Mouse (Mus musculus) thymus, adult 2 months (tissue): ENCODE results near the gene Mindy1. TPM values are rescaled to one million over a fixed set of nuclear protein-coding genes. Genes with fewer than 3 reads are reported as not detected.
"Not testable (repeated sequence)": the region's sequence is repeated elsewhere in the genome, so short reads cannot be mapped to it uniquely, and the experiment has no call there.

Source experiments
- DNase-seq: peaks from one replicate; pipeline ENCODE4 v3.0.0; 2021
- H3K27ac ChIP-seq: fragments of 200-500 bp; 2 replicates; pipeline ENCODE4 v1.5.1; 2012; ENCODE audit warnings: low read length, control low read depth; ENCODE audit not compliant: control insufficient read depth, insufficient read depth
- H3K27me3 ChIP-seq: fragments of 200-500 bp; 2 replicates; pipeline ENCODE4 v1.6.1; 2012; ENCODE audit warnings: mild to moderate bottlenecking, low read length, moderate library complexity, mixed read lengths; ENCODE audit not compliant: control insufficient read depth, insufficient read depth
- H3K36me3 ChIP-seq: fragments of 200-500 bp; 2 replicates; pipeline ENCODE4 v1.6.1; 2012; ENCODE audit warnings: mild to moderate bottlenecking, low read length, moderate library complexity; ENCODE audit not compliant: control insufficient read depth, insufficient read depth
- H3K4me1 ChIP-seq: fragments of 200-500 bp; replicated peaks from 2 replicates; pipeline ENCODE4 v1.6.1; 2012; ENCODE audit warnings: low read length; ENCODE audit not compliant: control insufficient read depth, insufficient read depth
- H3K4me3 ChIP-seq: fragments of 200-500 bp; 2 replicates; pipeline ENCODE4 v1.5.1; 2012; ENCODE audit warnings: mild to moderate bottlenecking, low read length, control low read depth, moderate library complexity; ENCODE audit not compliant: control insufficient read depth, insufficient read depth
- CTCF ChIP-seq: fragments of 200-500 bp; IDR thresholded peaks from 2 replicates; pipeline ENCODE4 v1.5.1; 2012; ENCODE audit warnings: mild to moderate bottlenecking, control low read depth, low read length, moderate library complexity, borderline replicate concordance; ENCODE audit not compliant: control insufficient read depth, poor library complexity, insufficient read depth; ENCODE audit errors: extremely low read depth
- POLR2A ChIP-seq: fragments of 200-500 bp; IDR thresholded peaks from 2 replicates; pipeline ENCODE4 v1.6.1; 2012; ENCODE audit warnings: mild to moderate bottlenecking, low read length, control low read depth, moderate library complexity; ENCODE audit not compliant: control insufficient read depth, poor library complexity, insufficient read depth; ENCODE audit errors: extremely low read depth
- WGBS: fragments of 180-500 bp; shearing (Covaris S2); methylation state at CpG from one replicate; pipeline ENCODE4 v1.1.7; 2018; 5-methylcytosine and 5-hydroxymethylcytosine counted together
- polyA plus RNA-seq: library from polyadenylated mRNA; depleted of rRNA; stranded (reverse); fragments of >200 nt; gene quantifications from 2 replicates; pipeline ENCODE4 v1.2.3, GENCODE M21; 2012; rRNA removed

The Mindy1 gene
- polyA plus RNA-seq, 1 experiment: 50.4 TPM

DNA sequence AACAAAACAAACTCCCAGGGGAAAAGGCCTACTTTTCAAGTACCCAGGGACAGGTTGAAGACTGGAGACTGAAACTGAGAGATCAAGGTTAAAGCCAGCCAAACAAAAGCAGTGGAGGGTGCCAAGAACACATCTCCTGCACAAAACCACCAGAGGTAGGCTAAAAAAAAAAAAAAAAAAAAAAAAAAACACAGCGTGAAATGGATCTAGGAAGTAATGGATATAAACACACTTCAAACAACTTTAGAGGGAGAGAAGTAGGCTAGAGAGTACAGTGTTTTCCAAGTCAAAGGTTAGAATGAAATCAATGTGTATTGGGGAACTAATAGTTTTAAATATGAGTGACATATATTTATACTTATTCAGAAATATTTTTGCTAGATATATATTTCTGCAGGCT lies 50.4 kb downstream of the Mindy1 start:
- no peak for TF ChIP-seq POLR2A
- TF ChIP-seq CTCF: no peak
- Histone ChIP-seq H3K27ac (no peak overlapping the region), H3K4me1 (no peaks in the 10 kb centered on the region), H3K36me3 (peaks cover 43% of the 10 kb centered on the region), H3K4me3 (no peak overlapping the region), H3K27me3 (no peaks in the 10 kb centered on the region)
- WGBS: 75% methylated on average over 1 of the region's 1 CpGs
- no peak for DNase-seq

DNA sequence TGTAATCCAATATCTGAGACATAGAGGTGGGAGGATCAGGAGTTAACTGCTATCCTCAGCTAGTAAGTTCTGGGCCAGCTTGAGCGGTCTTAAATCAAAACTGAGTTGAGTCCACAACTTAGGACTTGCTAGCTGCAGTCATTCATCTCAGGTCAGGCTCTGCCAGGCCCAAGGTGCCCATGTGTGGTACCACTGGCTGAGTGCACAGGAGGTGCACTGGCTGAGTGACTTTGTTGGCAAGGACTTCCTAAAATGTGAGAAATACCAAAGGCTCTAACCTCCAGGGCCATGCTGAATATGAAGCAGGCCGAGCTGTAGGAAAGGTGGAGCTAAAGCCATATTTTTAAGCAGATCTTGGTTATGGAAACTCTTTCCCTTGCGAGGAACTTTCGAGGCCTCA lies 56.2 kb downstream of the Mindy1 start:
- H3K27ac ChIP-seq: no peak overlapping the region
- no peak for DNase-seq
- no peaks in the 10 kb centered on the region for H3K27me3 ChIP-seq
- peaks cover 60% of the 10 kb centered on the region for H3K36me3 ChIP-seq
- no peak overlapping the region for H3K4me3 ChIP-seq
- H3K4me1 ChIP-seq: no peaks in the 10 kb centered on the region
- WGBS: 97% methylated on average over 4 of the region's 4 CpGs
- TF ChIP-seq POLR2A: no peak
- no peak for TF ChIP-seq CTCF

DNA sequence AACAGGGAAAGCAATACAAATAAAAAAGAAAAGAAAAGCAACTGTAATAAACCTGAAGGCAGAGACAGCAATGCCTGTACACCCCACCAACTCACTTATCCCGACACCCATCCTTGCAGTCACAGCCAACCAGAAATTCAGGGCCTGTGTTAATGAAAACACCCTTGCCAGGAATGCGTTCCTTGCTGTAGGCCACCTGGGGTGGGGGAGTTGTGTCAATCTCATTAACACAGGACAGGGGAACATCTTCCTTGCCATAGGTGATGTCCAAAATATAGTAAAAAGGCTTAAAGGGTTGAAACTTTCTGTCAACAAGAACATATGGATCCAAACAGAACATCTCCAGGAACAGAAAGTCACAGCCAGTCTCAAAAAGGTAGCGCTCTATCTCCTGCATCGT lies 57.1 kb downstream of the Mindy1 start:
- WGBS: 96% methylated on average over 4 of the region's 4 CpGs
- no peaks in the 10 kb centered on the region for H3K4me1 ChIP-seq
- no peaks in the 10 kb centered on the region for H3K27me3 ChIP-seq
- peaks cover 57% of the 10 kb centered on the region for H3K36me3 ChIP-seq
- H3K27ac ChIP-seq: no peak overlapping the region
- H3K4me3 ChIP-seq: no peak overlapping the region
- TF ChIP-seq POLR2A (no peak), CTCF (no peak)
- no peak for DNase-seq

DNA sequence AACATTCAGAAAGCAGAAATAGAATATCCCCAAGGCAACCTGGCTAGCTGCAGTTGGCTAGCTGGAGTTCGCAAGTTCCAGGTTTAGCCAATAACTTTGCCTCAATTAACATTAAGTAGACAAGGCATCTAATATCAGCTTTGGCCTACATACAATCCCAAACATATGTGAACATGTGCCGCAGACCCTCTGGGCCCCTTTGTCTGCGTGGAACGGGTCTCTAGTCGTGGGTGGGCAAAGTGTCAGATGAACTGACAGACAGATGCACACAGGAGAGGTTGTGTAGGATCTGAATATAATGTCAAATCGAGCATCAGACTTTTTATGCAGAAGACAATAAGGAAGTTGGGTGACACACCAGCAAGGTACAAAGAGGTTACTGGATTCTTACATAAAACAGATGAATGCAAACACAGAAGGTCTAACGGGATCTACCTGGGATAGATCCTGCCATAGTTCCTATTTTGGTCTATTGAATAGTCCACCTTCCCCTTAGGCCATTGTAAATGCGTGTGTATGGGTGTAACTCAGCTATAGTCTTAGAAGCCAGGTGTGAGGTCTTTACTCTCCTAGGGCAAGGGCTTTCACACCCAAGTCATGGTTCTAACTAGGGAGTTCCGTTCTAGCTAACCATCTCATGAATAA lies 62.3 kb downstream of the Mindy1 start:
- not testable (repeated sequence) for H3K27ac ChIP-seq, H3K4me3 ChIP-seq, H3K27me3 ChIP-seq, H3K4me1 ChIP-seq, DNase-seq
- peaks cover 76% of the 10 kb centered on the region for H3K36me3 ChIP-seq
- 96% methylated on average over 9 of the region's 9 CpGs for WGBS

Other genes starting within 250 kb of the Mindy1 start
- 212 and 227 TPM in 2 replicates for gene Psmd4, start 238.7 kb upstream of the Mindy1 start, polyA plus RNA-seq
- gene Pip5k1a, start 174.4 kb upstream of the Mindy1 start, polyA plus RNA-seq: 36.5 and 37.8 TPM in 2 replicates
- gene Vps72, start 170.3 kb upstream of the Mindy1 start, polyA plus RNA-seq: 77.1 and 78.4 TPM in 2 replicates
- 1.8 and 3.6 TPM in 2 replicates for gene Tmod4, start 156.9 kb upstream of the Mindy1 start, polyA plus RNA-seq
- gene Scnm1, start 147.3 kb upstream of the Mindy1 start, polyA plus RNA-seq: 56.4 and 63.8 TPM in 2 replicates
- gene Lysmd1, start 147.3 kb upstream of the Mindy1 start, polyA plus RNA-seq: 13.1 and 14.1 TPM in 2 replicates
- 78.5 and 79.6 TPM in 2 replicates for gene Tnfaip8l2, start 139.0 kb upstream of the Mindy1 start, polyA plus RNA-seq
- 12.0 and 14.0 TPM in 2 replicates for gene Sema6c, start 120.9 kb upstream of the Mindy1 start, polyA plus RNA-seq
- 39.7 and 41.7 TPM in 2 replicates for gene Gabpb2, start 63.4 kb upstream of the Mindy1 start, polyA plus RNA-seq
- gene Cdc42se1, start 52.6 kb upstream of the Mindy1 start, polyA plus RNA-seq: 137 and 156 TPM in 2 replicates
- 53.0 and 66.1 TPM in 2 replicates for gene Mllt11, start 49.2 kb upstream of the Mindy1 start, polyA plus RNA-seq
- gene Gm128, start 39.7 kb upstream of the Mindy1 start, polyA plus RNA-seq: 0.30 and 0.33 TPM in 2 replicates
- gene Bnipl, start 30.2 kb upstream of the Mindy1 start, polyA plus RNA-seq: 1.3 and 1.6 TPM in 2 replicates
- gene Prune1, start 731 bp downstream of the Mindy1 start, polyA plus RNA-seq: 17.2 and 18.5 TPM in 2 replicates
- gene Anxa9, start 25.8 kb downstream of the Mindy1 start, polyA plus RNA-seq: 1.4 and 1.5 TPM in 2 replicates
- gene Cers2, start 33.4 kb downstream of the Mindy1 start, polyA plus RNA-seq: 129 and 140 TPM in 2 replicates
- 30.7 and 31.8 TPM in 2 replicates for gene Setdb1, start 75.9 kb downstream of the Mindy1 start, polyA plus RNA-seq
- gene 4930558C23Rik, start 121.5 kb downstream of the Mindy1 start, polyA plus RNA-seq: not detected in 2 replicates
- gene Arnt, start 153.0 kb downstream of the Mindy1 start, polyA plus RNA-seq: 40.5 and 54.5 TPM in 2 replicates
- gene Ctsk, start 217.9 kb downstream of the Mindy1 start, polyA plus RNA-seq: 2.0 and 2.5 TPM in 2 replicates
- 48.5 and 70.6 TPM in 2 replicates for gene Ctss, start 245.4 kb downstream of the Mindy1 start, polyA plus RNA-seq